Mouse (Mus musculus) myocyte (in vitro differentiated cells): Measurements from ENCODE around the gene Mmaa.

ENCODE experiments used
- MYOD1 ChIP-seq, 3 experiments: IDR thresholded peaks; one replicate each; pipeline ENCODE4 v1.6.1; 2011; ENCODE audit warnings: control low read depth in 2 of 3, low read depth in 2 of 3, mild to moderate bottlenecking in 2 of 3, moderate library complexity in 1 of 3; ENCODE audit not compliant: insufficient read length in 2 of 3, control insufficient read depth in 1 of 3
- POLR2AphosphoS2 ChIP-seq: IDR thresholded peaks from one replicate; pipeline ENCODE4 v1.6.1; 2011; ENCODE audit warnings: low read depth, control low read depth; ENCODE audit not compliant: insufficient read length
- SRF ChIP-seq: IDR thresholded peaks from one replicate; pipeline ENCODE4 v1.6.1; 2011; ENCODE audit warnings: low read depth; ENCODE audit not compliant: control insufficient read depth, insufficient read length

GRCm38 (mm10) chr8:79222752-79223141 is 72.0 kb downstream of the Mmaa start:
- TF ChIP-seq POLR2AphosphoS2, result no peak
- no peak for TF ChIP-seq SRF
- TF ChIP-seq MYOD1 (IDR thresholded peaks at IDR 0.05; ENCODE audit: control insufficient read depth in 1 of 3, insufficient read length in 2 of 3, low read depth in 2 of 3), result no peak
